Mouse (Mus musculus): Measurements from ENCODE around the gene Zfp989. TPM values are rescaled to one million over a fixed set of nuclear protein-coding genes. Genes with fewer than 3 reads are reported as not detected.

Zfp989 gene
- polyA plus RNA-seq (2021; fragmentation: Nextera tagmentation) = not detected in 2 replicates
- long read RNA-seq, experiment 1 = 0 reads
- long read RNA-seq, experiment 2 = 0 reads

GRCm38 (mm10) chr4:146971757-146972156 lies at the start of gene Zfp989:
Zfp989 (plus strand) TSS chr4:146971976.

GRCm38 (mm10) chr4:147021550-147021949 lies 49.8 kb downstream of the Zfp989 start, which contains the start of gene Rex2:
Rex2 (plus strand) TSS chr4:147021850.

Other genes with a start within 250 kb of the Zfp989 start
- gene Gm21411, start 62.4 kb upstream of the Zfp989 start, polyA plus RNA-seq (2021; fragmentation: Nextera tagmentation) = not detected in 2 replicates
- 0.03 TPM in 1 of 2 replicates, not detected in the other for gene Rex2, start 49.9 kb downstream of the Zfp989 start, polyA plus RNA-seq (2021; fragmentation: Nextera tagmentation)
- 1.9 and 2.3 TPM in 2 replicates for gene Zfp991, start 160.1 kb downstream of the Zfp989 start, polyA plus RNA-seq (2021; fragmentation: Nextera tagmentation)

Data from left cerebral cortex, adult 6 months (tissue).